Mouse (Mus musculus) fat pad, adult 2 months (tissue): Measurements from ENCODE around the gene Bin2.

ENCODE experiments used
- DNase-seq: peaks from one replicate; pipeline ENCODE4 v3.0.0-alpha.2; 2011; ENCODE audit warnings: low read depth, low spot score; ENCODE audit errors: extremely low read depth

Bin2 gene

GRCm38 (mm10) chr15:100669337-100669736 lies at the start of gene Bin2:
Gene Bin2 (minus strand): TSS chr15:100669553.
- no peak for DNase-seq

GRCm38 (mm10) chr15:100718572-100718971 lies 49.2 kb upstream of the Bin2 start:
- no peak for DNase-seq

- no peak for DNase-seq
Measured at GRCm38 (mm10) chr15:100717933-100718332, 48.6 kb upstream of the Bin2 start.

DNA sequence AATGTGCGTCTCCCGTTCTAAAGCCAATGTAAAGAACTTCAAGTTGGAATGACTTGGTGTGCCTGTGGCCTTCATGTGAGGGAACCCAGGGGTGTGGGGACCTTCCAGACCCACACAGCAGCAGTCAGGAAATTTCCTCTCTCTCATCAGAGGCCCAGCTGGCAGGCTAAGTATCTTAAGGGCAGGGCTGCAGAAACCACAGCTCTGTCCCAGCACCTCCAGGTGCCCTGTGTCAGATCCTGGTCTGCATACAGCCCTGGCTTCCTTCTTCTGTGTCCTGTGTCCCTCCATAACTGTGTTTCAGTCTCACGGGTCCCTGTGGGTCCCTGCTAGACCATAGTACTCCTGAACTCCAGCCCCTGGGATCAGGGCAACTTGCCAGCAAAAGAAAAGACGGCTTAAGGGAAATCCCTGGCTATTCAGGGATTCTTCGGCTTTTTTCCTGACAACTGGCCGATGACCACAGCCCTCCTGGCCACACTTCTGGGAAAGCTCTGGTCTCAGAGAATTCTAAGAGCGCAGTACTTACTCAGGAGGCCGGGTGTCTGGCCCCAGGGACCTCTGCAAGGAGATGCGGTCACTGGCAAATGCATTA lies 46.1 kb upstream of the Bin2 start:
- DNase-seq = no peak

- DNase-seq = no peak
Measured at GRCm38 (mm10) chr15:100714470-100714869, 45.1 kb upstream of the Bin2 start.

DNA sequence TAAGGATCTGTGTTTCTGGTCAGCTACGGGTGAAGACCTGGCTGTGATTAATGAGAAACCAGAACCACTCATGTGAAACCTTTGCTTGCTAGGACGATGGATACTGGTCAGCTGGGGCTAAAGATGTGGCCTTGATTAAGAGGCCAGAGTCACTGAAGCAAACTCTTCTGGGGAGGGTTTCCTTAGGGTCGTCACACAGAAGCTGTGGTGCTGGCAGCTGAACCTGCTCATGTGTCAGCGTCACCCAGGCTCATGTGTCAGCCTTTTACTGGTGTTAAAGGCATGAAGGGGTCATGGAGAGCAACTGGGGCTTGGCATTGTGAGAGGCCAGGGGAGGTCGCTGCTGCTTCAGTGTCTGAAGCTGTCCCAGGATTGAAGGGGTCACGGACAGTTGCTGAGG lies 41.5 kb upstream of the Bin2 start:
- DNase-seq = no peak

GRCm38 (mm10) chr15:100708433-100709078 lies 39.2 kb upstream of the Bin2 start:
- no peak for DNase-seq

DNA sequence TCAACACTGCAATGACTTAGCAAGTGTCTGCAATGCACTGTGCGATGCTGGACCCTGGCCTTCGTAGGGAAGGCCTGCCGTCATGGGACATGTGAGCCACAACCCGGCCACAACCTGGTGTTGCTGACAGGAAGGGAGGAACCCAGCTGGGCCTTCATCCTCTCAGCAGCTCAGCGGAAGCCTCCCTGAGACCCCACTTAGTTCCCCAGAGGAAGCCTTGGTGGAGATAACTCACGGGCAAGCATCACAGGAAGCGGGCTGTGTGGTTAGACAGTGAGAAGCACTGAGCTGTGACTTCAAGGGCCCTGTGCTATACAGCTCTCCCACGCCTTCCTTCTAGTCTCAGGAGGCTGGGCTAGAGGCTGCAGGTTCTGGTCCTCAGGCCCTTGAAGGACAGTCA lies 36.9 kb upstream of the Bin2 start:
- DNase-seq = no peak

DNA sequence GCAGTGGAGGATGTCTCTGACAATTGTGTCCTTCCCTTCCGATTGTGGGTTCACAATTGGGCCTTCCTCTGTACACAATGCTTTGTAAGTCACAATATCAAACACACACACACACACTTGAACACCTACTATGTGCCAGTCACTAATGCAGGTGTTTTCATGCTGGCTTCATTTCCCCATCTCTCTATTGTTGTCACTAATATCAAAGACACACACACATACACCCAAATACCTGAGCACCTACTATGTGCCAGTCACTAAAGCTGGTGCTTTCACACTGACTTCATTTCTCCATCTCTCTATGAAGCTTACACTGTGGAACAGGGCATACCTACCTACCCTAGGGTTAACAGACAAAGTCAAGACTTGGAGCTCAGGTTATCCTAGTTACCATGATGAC lies 36.0 kb upstream of the Bin2 start:
- DNase-seq = no peak

- no peak for DNase-seq
Measured at GRCm38 (mm10) chr15:100703913-100704312, 34.6 kb upstream of the Bin2 start.

- no peak for DNase-seq
Measured at GRCm38 (mm10) chr15:100701856-100702255, 32.5 kb upstream of the Bin2 start.

DNA sequence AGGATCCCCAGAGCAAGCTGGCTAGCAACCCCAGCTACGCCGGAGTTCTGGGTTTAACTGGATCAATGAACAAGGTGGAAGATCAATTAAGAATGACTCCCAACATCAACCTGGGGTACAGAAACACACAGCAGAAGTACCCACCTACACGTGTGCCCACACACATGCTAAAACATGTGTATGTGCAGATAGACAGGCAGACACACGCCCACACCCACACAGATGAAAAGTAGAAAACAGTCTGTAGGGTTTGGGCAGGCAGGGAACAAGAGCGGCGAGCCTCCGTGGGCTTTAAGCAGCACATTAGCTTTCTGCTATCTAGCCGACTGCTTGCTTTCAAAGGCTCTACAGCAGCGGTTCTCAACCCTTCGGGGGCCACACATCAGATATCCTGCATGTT lies 31.8 kb upstream of the Bin2 start:
- DNase-seq = no peak

DNA sequence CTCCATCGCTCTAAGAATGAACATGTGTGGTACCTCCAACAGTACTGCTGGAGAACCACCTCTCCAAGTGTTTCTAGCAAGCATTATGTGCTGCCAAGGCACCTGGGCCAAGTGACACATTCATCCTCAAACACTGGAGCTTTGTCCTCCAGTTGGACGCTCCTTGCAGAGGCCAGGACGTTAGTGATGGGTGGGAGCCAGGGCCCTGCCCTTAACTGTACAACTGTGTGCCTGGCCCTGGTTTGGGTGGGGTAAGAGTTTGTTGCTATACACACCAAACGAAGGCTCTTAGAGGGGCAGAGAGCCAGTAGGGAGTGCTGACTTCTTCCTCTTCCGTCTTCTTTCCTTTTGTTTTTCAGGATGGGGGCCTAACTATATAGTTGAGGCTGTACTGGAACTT lies 31.1 kb upstream of the Bin2 start:
- no peak for DNase-seq

DNA sequence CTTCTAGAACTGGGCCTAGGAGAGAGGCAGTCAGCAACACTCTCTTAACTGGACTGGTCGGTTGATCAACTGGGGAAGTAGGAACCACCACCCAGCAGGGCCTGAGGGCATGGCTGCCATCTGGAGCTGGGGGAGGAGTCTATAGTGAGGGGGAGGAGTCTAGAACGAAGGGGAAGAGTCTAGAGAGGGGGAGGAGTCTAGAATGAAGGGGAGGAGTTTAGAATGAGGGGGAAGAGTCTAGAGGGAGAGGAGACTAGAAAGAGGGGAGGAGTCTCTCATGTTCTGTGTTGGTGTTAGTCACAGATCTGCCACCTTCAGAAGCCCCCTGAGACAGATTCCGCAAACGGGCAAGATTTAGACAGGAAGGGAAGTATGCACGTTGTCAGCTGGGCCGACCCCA lies 30.0 kb upstream of the Bin2 start:
- DNase-seq = no peak

DNA sequence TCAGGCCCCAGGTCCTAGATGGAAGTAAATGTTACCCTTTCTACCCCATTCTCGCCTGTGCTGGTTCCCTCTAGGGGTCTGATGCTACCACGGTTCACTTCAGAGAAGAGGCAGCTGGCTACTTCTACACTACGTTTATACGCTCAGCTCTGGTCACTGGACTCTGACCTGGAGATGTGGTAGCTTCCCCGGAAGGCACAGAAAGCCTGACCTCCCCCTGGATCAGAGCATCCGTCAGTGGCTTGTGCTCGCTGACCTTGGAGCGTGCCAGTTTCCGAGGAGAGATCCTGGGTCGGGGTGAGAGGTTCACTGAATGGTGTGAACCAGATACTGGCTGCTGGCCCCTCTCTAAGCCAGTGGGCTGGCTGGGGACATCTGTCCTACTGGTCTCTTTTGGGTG lies 28.7 kb upstream of the Bin2 start:
- no peak for DNase-seq

DNA sequence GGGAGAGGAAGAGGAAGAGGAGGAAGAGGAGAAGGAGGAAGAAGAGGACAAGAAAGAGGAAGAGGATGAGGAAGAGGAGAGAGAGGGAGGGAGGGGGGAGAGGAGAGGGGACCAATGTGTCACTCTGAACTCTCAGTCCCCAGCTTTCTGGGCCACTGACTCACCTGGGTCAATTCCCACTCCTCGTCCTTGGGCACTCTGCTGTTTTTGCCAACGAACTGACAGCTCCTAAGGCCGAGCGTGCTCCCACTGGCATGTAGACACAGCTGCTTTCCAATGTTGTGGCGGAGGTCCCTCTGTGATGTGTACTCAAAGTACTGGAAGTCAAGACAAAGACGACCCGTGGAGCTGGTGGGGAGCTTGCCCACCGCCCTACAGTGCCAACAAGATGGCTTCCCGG lies 25.1 kb upstream of the Bin2 start:
- no peak for DNase-seq

GRCm38 (mm10) chr15:100691990-100692389 lies 22.6 kb upstream of the Bin2 start:
- DNase-seq = no peak

GRCm38 (mm10) chr15:100687430-100687971 lies 18.1 kb upstream of the Bin2 start, which contains the start of gene Cela1:
Gene Cela1 (minus strand): TSS chr15:100687921.
- DNase-seq = no peak

GRCm38 (mm10) chr15:100686989-100687388 lies 17.6 kb upstream of the Bin2 start:
- DNase-seq = no peak

DNA sequence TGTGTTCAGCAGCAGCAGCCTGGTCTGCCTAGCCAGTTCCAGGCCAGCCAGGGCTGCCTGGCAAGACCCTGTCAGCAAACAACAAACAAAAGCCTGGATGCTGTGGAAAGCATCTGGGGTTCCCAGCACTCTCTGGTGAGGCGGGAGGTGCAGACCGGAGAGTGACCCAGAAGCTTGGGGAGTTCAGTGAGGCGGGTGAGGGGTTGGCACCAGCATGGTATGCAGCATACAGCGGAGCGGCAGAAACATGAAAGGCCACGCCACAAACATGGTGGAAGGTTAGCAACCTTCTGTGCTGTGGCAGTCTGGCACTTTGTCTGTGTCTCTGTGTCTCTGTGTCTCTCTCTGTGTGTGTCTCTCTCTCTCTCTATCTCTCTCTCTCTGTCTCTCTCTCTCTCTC lies 17.1 kb upstream of the Bin2 start:
- no peak for DNase-seq

- DNase-seq = no peak
Measured at GRCm38 (mm10) chr15:100685849-100686248, 16.5 kb upstream of the Bin2 start.

- DNase-seq = no peak
Measured at GRCm38 (mm10) chr15:100685255-100685654, 15.9 kb upstream of the Bin2 start.

GRCm38 (mm10) chr15:100684450-100684849 lies 15.1 kb upstream of the Bin2 start:
- no peak for DNase-seq
